Mouse (Mus musculus) limb, embryonic 14.5 days (tissue): ENCODE results near the gene Gpr37. TPM values are rescaled to one million over a fixed set of nuclear protein-coding genes. Genes with fewer than 3 reads are reported as not detected.

Source experiments
- ATAC-seq: fragments of 200-750 bp; cut with Nextera tagmentation; 2 replicates; pipeline ENCODE4 v1.8.0; 2017; ENCODE audit warnings: low read depth, moderate number of reproducible peaks, moderate TSS enrichment; ENCODE audit not compliant: low FRiP score
- DNase-seq: peaks from one replicate; pipeline ENCODE4 v3.0.0-alpha.2; 2015; ENCODE audit warnings: low spot score
- H3K27ac ChIP-seq: fragments of 300-500 bp; sonication (generic); replicated peaks from 2 replicates; pipeline ENCODE4 v1.5.1; 2014; ENCODE audit warnings: low read depth, mild to moderate bottlenecking, low read length, moderate library complexity, mixed read lengths
- H3K27me3 ChIP-seq: fragments of 300-500 bp; sonication (generic); 2 replicates; pipeline ENCODE4 v1.6.1; 2014; ENCODE audit warnings: low read length, mixed read lengths; ENCODE audit not compliant: control insufficient read depth, insufficient read depth
- H3K36me3 ChIP-seq: fragments of 300-500 bp; sonication (generic); 2 replicates; pipeline ENCODE4 v1.6.1; 2014; ENCODE audit warnings: mild to moderate bottlenecking, low read length, moderate library complexity, mixed read lengths; ENCODE audit not compliant: control insufficient read depth, insufficient read depth
- H3K4me1 ChIP-seq: fragments of 300-500 bp; sonication (generic); 2 replicates; pipeline ENCODE4 v1.6.1; 2014; ENCODE audit warnings: antibody characterized with exemption, low read length, mixed read lengths; ENCODE audit not compliant: control insufficient read depth, insufficient read depth
- H3K4me2 ChIP-seq: fragments of 300-500 bp; sonication (generic); replicated peaks from 2 replicates; pipeline ENCODE4 v1.6.1; 2014; ENCODE audit warnings: low read depth, mild to moderate bottlenecking, low read length, moderate library complexity; ENCODE audit not compliant: severe bottlenecking
- H3K4me3 ChIP-seq: fragments of 300-500 bp; sonication (generic); replicated peaks from 2 replicates; pipeline ENCODE4 v1.5.1; 2014; ENCODE audit warnings: low read length
- H3K9ac ChIP-seq: fragments of 300-500 bp; sonication (generic); 2 replicates; pipeline ENCODE4 v1.6.1; 2014; ENCODE audit warnings: mild to moderate bottlenecking, low read depth, low read length, moderate library complexity; ENCODE audit not compliant: severe bottlenecking
- H3K9me3 ChIP-seq: fragments of 300-500 bp; sonication (generic); 2 replicates; pipeline ENCODE4 v1.6.1; 2016; ENCODE audit warnings: low read length; ENCODE audit not compliant: control insufficient read depth
- POLR2A ChIP-seq: fragments of 200-500 bp; IDR thresholded peaks from 2 replicates; pipeline ENCODE4 v1.8.0; 2012; ENCODE audit warnings: inconsistent platforms, mild to moderate bottlenecking, moderate library complexity, borderline replicate concordance; ENCODE audit not compliant: insufficient read depth, insufficient read length; ENCODE audit errors: extremely low read depth
- WGBS: fragments of 180-500 bp; shearing (Covaris S2); extraction: QIAGEN DNeasy Blood & Tissue Kit; methylation state at CpG from one replicate; pipeline ENCODE4 v1.1.7; 2014; 5-methylcytosine and 5-hydroxymethylcytosine counted together
- polyA plus RNA-seq, 2 experiments: library from polyadenylated mRNA; depleted of rRNA in 1 of 2; stranded (reverse) in 1 of 2; unstranded in 1 of 2; fragments of >200 nt; fragmentation: Nextera tagmentation in 1 of 2; extraction: Ambion mirVana in 1 of 2; gene quantifications; 2 replicates each; pipeline versions ENCODE4 v1.2.1 to v1.2.3; 2012 to 2014

Gene Gpr37
- polyA plus RNA-seq, 2 experiments: 2.8 to 2.9 TPM

DNA sequence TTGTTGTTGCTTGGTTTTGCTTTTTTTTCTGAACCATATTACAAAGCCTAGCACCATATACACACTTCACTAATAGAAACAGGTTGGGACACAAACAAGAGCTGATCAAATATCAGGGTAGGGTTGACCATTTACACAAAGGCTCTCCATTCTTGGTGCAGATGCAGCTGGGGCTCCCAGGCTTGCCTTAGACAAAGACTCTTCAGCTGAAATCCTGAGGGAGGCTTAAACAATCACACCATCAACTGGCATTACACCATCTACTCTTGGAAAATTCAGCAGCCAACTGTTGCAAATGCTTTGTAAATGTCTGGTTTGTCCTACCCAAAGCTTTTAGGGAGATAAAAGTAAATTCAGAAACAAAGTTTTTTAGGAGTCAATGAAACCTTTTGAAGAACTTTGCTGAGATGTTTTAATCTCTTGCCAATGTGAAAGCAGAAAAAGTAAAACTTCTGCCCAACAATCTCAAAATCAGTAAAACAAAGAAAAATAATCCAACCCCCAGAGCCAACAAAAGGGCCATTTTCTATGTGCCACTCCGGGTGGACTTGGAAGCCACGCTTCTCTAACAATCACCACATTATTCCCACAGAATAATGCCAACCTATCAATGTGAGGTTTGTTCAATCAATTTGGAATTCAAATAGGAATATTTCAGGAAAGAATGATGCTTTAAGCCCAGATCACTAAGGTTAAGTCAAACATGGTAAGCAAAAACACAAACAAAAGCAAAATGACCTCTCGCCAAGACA, 30.4 kb downstream of the Gpr37 start:
- no peaks in the 10 kb centered on the region for H3K36me3 ChIP-seq
- no peak overlapping the region for H3K4me2 ChIP-seq
- no peak overlapping the region for H3K27ac ChIP-seq
- no peak for TF ChIP-seq POLR2A
- no peak overlapping the region for H3K9ac ChIP-seq
- H3K4me3 ChIP-seq: no peak overlapping the region
- ATAC-seq: no peak
- no peak for DNase-seq
- H3K27me3 ChIP-seq: no peaks in the 10 kb centered on the region
- H3K4me1 ChIP-seq: no peaks in the 10 kb centered on the region
- WGBS: 90% methylated on average over 3 of the region's 3 CpGs
- no peaks in the 10 kb centered on the region for H3K9me3 ChIP-seq

Other genes with a start within 250 kb of the Gpr37 start
- gene Pot1a, start 118.5 kb upstream of the Gpr37 start, polyA plus RNA-seq (2012; rRNA removed): 25.8 and 28.6 TPM in 2 replicates
- 33.2 and 34.5 TPM in 2 replicates for gene Pot1a, start 118.5 kb upstream of the Gpr37 start, polyA plus RNA-seq (2014; fragmentation: Nextera tagmentation; extraction: Ambion mirVana)